Mouse (Mus musculus) CH12.LX (cell line): ENCODE results near the gene Tvp23a.

Source experiments
- CHD2 ChIP-seq: IDR thresholded peaks from 2 replicates; pipeline ENCODE4 v1.6.1; 2011; ENCODE audit warnings: low read length, improper control_type of control experiment
- CTCF ChIP-seq, 2 experiments: IDR thresholded peaks in 1 of 2; conservative IDR thresholded peaks in 1 of 2; 2 replicates each; pipeline ENCODE4 v1.5.1; 2011 to 2012; ENCODE audit warnings: low read depth in 2 of 2, low read length in 2 of 2, improper control_type of control experiment in 1 of 2, inconsistent platforms in 1 of 2, mild to moderate bottlenecking in 1 of 2, moderate library complexity in 1 of 2
- HCFC1 ChIP-seq: IDR thresholded peaks from 2 replicates; pipeline ENCODE4 v1.6.1; 2012; ENCODE audit warnings: low read depth, mild to moderate bottlenecking, inconsistent platforms, low read length, improper control_type of control experiment
- IRF4 ChIP-seq: IDR thresholded peaks from 2 replicates; pipeline ENCODE4 v1.6.1; 2014; ENCODE audit warnings: low read depth, mild to moderate bottlenecking, inconsistent platforms, low read length, improper control_type of control experiment
- MAX ChIP-seq: IDR thresholded peaks from 2 replicates; pipeline ENCODE4 v1.6.1; 2011; ENCODE audit warnings: low read length, improper control_type of control experiment
- MXI1 ChIP-seq: IDR thresholded peaks from 2 replicates; pipeline ENCODE4 v1.6.1; 2011; ENCODE audit warnings: mild to moderate bottlenecking, low read depth, low read length, improper control_type of control experiment
- NRF1 ChIP-seq: IDR thresholded peaks from 2 replicates; pipeline ENCODE4 v1.6.1; 2014; ENCODE audit warnings: low read depth, mild to moderate bottlenecking, inconsistent platforms, low read length, improper control_type of control experiment, moderate library complexity
- POLR2A ChIP-seq: IDR thresholded peaks from 2 replicates; pipeline ENCODE4 v1.6.1; 2011; ENCODE audit warnings: low read depth, mild to moderate bottlenecking, improper control_type of control experiment, low read length
- RAD21 ChIP-seq: IDR thresholded peaks from 2 replicates; pipeline ENCODE4 v1.6.1; 2011; ENCODE audit warnings: low read depth, mild to moderate bottlenecking, low read length, improper control_type of control experiment, moderate library complexity

- TF ChIP-seq MXI1 (no peak), NRF1 (no peak), CTCF (conservative IDR thresholded peaks at IDR 0.05 in 1 of 2, IDR thresholded peaks at IDR 0.05 in 1 of 2; ENCODE audit: low read depth in 2 of 2, low read length in 2 of 2) (no peak), MAX (no peak), CHD2 (no peak), HCFC1 (no peak), IRF4 (no peak), RAD21 (no peak), POLR2A (no peak)
Observed at GRCm38 (mm10) chr16:10441328-10441727, 5.8 kb downstream of the Tvp23a start.
